Mouse (Mus musculus): ENCODE measurements at regions not wholly inside any gene's neighbourhood (a gene's known extent, or its start where the extent isn't known, plus 50 kb on each side); places are given as distances from the start of the nearest gene placed in this dataset.

DNA sequence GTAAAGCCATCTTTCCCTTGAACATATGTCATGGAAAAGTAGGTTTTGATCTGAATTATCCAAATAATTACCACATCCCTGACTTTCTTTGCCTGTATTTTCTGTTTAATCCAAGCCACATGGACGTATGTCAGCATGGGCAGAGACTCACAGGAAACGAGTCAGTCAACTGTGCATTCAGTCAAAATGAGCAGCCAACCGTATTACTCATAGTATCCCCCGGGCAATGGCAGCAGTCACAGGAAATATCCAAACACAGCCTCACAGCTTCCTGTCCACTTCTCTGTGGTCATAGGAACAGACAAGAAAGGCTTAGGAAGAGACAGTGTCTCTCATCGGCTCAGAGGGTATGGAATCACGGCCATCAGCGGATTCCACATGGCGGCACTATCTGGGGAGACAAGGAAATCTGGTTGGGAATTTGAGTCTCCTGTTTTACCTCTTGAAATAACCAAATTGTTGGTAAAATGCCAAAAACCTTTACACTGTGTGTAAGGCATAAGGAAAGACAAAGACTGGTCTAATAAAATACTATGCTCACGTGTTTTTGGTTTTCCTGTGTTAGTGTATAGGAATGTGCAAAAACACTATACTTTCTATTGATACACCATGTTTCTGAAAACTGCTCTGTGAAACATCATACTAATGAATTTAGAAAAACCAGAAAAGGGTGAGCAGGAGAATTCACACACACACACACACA is 313.5 kb upstream of the Nfe2l3 start:
- no peak for DNase-seq
- intact Hi-C loops (cut with DNase I; ENCODE audit: low total_unique reads) = no loop called here

DNA sequence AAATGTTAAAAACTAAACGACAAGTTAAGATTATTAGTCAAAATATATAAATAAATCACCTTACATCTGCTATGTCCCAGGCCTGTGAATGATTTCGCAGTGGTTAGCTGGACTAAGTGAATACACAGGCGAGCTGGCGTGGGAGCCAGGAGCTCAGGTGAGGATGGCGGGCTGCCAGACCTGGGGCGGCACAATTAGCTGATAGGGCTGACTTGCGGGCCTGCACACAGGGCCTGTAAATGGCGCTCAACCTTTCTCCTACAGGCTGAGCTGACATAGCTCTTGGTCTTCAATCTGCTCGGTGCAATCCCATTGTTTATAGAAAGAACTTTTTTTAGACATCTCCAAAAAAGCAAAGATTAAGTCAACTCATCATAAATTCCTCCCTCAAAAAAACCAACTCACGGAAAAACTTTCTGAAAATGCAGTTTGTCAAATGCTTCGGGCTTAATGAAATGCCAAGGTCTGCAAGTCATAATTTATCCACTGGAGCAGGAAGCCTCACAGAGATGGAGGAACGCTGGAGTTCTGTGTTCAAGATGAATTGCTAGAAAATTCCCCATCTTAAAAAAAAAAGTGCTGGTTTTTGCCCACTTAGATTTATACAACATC is 312.7 kb upstream of the Nfe2l3 start:
- intact Hi-C loops (cut with DNase I; ENCODE audit: low total_unique reads) = no loop called here
- DNase-seq = peak; percentile 26

DNA sequence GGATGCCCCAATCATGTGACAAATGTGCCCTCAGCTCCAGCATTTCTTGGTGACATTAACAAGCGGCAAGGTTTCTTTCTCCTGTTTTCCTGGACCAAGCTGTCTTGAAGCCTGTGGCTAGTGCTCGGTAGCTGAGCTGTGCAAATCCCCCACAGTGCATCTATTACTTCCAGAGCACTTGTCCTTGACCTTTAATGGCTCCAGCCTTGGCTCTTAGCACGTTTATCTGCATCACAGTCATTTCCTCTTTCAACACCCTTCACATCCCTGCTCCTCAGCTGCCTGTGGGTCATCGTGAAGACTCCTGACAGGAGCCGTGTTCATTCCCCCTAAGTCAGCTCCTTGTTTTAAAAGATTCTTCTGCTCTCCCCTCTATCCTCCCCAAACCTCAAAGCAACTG is 309.5 kb upstream of the Nfe2l3 start:
- intact Hi-C loops (cut with DNase I; ENCODE audit: low total_unique reads) = no loop called here
- no peak for DNase-seq

DNA sequence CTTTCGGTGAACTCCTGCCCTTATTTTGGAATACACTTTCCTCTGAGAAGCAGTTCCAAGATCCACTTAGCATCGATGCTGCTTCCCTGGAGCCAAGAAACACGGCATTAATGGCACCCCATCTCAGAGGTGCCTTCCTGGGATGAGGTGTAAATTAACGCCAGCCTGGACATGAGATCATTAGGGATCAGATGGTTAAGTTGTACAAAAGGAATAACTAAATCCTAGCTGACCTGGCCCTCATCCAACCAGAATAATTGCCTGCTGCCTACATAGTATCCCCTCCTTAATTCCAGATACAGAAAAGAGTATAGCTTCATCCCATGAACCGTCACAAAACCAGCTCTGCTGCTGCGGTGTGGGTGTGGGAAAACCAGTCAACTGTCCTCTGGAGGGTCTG is 304.6 kb upstream of the Nfe2l3 start:
- no peak for DNase-seq
- intact Hi-C loops (cut with DNase I; ENCODE audit: low total_unique reads) = no loop called here

DNA sequence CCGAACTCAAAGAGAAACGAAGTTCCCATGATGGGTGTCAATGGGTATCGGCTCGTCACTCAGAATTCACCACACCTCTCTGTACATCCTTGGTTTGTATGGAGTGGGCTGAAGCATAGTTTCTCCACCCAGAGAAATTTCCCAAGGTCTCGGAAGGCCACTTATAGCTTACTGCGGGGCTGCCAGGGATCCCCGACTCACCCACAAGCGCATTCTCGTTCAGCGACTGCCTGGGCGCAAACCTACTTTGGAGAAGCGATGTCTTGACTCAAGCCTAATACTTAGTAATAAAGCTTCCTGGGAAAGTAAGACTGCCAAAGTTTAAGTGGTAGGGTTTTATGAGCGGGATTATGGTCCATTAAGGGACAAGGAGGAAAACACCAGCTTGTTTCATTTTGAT is 303.4 kb upstream of the Nfe2l3 start:
- intact Hi-C loops (cut with DNase I; ENCODE audit: low total_unique reads) = no loop called here
- no peak for DNase-seq

DNA sequence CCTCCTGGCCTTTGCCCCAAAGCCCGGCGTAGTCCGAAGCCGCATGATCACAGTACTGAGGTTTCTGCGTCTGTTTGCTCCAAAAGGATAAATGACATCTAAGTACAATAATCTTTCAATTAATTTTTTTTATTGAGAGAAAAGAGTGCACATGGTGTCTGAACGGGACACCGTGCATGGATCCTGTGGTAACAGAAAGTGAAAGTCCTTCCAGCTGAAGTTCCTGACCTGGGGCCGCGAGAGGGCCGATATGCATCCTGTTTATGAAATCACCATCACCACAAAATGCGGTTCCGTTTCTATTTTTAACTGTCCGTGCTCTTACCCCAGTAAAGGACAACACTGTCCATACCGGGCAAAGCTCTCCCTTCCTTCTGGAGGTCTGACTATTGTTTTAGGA is 302.9 kb upstream of the Nfe2l3 start:
- intact Hi-C loops (cut with DNase I; ENCODE audit: low total_unique reads) = no loop called here
- DNase-seq = peak; percentile 37

DNA sequence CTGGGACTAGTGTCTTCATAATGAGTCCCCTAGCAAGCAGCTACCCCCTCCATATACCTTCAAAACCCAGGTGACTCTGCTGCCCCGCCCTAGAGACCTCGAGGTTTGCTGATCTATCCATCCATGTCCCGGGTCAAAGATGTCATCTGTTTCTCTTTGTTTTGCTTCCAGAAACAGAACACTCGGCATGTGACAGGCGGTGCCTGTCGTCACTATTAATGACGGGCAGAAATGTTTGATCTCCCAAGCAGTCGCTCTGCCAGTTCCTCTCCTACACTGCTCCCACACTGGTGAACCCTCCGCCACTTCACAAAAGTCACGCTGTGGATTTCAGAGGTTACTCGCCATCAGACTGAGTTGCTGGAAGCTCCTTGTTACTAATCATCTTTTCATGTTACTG is 287.7 kb upstream of the Nfe2l3 start:
- no peak for DNase-seq
- intact Hi-C loops (cut with DNase I; ENCODE audit: low total_unique reads) = no loop called here

DNA sequence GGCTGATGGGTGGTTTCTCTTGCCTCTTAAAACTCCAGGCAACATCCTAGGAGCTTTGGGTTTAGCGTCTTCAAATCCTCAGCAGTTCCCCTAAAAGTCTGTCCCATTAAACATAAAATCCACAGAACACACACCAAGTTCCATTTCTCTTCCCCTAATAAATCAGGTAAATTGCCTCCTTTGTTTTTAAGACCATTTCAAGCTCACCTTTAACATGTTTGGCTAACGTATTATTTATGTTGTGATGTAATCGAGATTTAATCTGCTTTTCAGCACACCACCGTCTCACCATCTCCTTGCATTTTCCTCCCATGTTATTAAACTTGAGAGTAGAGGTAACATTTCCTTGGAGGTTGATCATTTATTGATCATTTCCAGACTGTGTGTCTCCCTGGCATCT is 286.6 kb upstream of the Nfe2l3 start:
- intact Hi-C loops (cut with DNase I; ENCODE audit: low total_unique reads) = no loop called here
- no peak for DNase-seq

DNA sequence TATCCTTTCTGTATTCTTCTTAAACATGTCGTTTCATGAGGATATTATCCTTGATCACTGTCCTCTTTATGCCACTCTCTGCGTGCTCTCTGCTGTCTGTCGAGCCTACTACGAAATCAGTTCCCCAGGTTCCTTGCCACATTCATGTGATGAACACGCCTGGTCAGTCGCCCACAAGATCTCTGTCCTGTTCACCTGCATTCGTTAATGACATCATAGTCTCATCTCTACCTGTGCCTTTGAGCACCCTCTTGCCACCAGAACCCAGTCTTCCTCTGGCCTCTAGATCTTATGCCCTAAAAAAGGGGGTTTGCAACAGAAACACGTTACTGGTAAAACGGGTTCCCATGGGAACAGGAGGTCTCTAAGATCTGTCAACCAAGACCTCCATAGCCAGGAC is 283.6 kb upstream of the Nfe2l3 start:
- intact Hi-C loops (cut with DNase I; ENCODE audit: low total_unique reads) = no loop called here

DNA sequence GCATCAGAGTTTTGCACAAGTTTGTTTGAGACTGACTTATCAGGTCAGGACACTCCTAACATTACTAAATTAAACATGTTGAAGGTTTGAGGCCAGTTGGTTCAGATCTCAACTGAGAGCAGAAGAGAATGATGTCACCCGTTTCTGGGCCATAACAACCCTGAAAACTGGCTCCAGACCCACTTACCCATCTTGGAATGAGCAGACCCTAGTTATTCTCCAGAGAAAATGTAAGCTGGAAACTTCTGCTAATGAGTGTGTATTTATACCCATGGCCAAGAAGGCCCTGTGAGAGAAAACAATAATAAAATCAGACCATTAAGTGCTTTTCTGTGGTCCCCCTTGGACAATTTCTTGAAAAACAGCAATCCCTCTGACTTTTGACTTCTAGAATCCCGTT is 282.4 kb upstream of the Nfe2l3 start:
- no peak for DNase-seq
- intact Hi-C loops (cut with DNase I; ENCODE audit: low total_unique reads) = no loop called here

More for the DNA sequence above, 283.6 kb upstream of the Nfe2l3 start:
- DNase-seq = no peak

DNA sequence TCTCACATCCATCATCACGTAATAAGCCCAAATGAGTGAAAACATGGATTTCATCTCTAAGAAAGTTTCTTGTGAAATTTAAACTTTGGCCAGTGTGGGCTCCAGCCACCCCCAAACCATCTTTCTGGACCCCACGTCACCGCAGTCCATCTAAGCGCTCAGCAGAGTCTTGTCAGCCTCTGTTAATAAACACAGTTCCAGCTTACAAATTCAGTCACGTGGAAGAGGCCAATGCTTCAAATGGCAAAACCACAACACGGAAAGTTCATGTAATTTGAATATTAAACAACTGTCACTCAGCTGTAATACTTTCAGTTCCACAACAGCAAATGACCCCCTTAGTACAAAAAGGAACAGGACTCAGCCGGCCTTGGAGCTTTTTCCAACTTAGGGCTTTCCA is 282.0 kb upstream of the Nfe2l3 start:
- no peak for DNase-seq
- intact Hi-C loops (cut with DNase I; ENCODE audit: low total_unique reads) = no loop called here

DNA sequence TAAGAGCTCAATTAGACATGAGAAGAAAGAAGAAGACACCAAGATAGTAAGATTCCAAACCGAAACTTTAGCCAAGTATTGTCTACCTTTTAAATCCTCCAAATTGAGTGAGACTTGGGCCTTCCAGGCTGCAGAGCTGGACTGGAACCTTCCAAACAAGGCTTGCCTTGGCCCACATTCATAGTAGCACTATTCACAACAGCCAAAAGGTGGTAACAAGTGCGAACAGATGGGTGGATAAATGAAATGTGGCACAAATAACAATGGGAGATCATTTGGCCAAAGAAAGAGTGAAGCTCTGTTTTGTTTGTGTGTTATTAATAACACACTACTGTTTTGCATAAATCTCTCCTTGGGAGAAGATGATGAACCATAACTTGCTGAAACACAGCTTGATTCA is 281.6 kb upstream of the Nfe2l3 start:
- no peak for DNase-seq
- intact Hi-C loops (cut with DNase I; ENCODE audit: low total_unique reads) = no loop called here

DNA sequence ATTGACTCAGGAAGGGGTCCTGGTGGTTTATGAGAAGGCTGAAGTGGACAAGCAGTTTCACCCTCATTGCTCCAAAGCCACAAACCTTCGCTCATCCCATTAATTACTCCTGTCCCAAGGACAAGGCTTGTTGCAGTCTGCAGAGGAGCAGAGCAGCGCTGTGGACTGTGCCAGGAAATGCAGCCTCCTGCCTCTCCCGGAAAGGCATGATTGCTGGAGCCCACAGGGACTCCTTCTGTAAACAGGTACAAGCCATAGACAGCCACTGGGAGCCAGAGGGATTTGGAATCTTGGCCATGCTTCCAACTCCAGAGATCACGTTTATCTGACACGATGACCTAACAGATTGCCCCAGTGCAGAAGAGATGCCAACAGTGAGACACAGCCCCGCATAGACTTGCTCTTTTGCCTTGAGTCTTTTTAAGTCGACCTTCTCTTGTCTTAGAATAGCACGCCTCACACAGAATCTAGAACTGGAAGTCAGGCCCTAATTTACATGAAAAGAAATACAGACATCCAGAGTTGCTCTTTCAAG is 275.6 kb upstream of the Nfe2l3 start:
- intact Hi-C loops (cut with DNase I; ENCODE audit: low total_unique reads) = no loop called here
- DNase-seq = no peak

DNA sequence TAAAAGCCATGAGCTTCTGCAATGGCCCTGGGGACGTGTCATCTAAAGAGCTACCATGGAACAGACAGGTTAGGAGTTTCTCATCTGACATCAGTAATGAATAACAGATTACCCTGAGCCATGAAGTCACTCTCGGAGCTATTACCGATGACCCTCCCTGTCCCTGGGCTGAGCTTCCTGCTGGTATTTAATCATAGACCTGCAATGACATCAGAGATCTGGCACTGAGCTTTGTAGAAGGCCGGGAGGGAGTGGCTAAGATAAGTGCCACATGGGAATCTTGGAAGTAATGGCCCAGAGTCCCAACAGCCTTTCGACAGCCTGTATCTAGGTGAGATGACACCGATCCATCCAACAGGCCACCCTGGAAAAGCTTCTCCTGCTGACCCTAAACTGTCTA is 271.3 kb upstream of the Nfe2l3 start:
- no peak for DNase-seq
- intact Hi-C loops (cut with DNase I; ENCODE audit: low total_unique reads) = loop anchor here (10.0 kb wide), 1 partner anchor 486 kb away; no protein-coding TSS in a partner anchor

DNA sequence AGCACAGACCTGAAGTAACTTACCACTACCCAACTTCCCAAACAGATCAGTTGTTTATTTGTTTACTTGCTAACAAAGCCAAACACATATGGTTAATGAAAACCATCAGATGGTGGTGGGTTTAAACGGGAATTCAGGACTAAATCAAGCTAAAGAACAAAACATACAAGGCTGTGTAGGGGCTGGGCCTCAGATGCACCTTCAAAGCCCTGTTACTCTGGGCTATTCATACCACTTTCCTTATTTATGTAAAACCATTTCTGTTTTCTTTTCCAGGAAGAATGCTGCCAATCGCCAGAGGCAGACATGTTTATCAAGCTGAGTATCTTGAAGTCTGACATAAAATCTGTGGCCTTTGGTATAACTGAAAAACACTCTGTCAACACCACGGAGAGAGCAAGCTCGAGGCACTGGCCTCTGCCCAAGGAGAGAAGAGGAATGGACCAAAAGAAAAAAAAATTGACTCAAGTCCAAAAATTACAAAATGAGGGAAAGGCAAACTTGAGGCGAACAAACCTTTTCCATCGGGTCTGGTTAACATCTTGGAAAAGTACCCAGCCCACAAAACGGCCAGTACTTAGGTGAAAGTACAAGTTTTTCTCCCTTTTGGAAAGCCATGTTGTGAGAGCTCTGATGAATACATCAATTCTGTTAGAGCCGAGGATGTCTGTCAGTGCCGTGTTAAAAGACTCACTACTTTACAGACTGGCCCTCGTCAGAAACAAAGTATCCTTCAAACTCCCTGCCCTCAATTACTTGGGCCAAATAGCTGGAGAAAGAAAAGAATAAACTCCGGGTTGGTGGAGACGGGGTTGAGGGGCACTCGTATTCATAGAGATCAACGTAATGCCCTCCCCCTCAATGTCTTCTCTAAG is 270.0 kb upstream of the Nfe2l3 start:
- intact Hi-C loops (cut with DNase I; ENCODE audit: low total_unique reads) = loop anchor here (10.0 kb wide), 1 partner anchor 488 kb away; no protein-coding TSS in a partner anchor
- DNase-seq = peak; percentile 38

DNA sequence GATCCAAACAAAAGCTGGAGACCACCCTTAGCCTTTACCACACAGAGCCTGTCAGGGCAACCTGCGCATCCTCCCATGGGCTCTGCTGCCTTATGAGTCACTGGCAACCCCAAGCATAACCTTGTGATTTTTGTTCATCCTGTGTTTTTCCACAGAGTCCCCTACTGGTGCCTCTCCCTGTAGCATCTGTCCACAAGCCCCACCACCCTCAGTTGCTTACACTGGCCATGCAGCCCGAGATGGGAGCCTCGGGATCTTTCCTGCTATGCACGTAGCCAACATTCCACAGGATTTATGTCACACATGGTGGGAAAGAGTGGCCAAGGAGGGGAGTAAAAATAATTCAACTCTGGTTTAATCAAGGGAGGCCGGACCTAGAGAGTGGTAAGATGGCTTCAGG is 269.2 kb upstream of the Nfe2l3 start:
- intact Hi-C loops (cut with DNase I; ENCODE audit: low total_unique reads) = loop anchor here (10.0 kb wide), 1 partner anchor 488 kb away; no protein-coding TSS in a partner anchor
- DNase-seq = peak; percentile 53

DNA sequence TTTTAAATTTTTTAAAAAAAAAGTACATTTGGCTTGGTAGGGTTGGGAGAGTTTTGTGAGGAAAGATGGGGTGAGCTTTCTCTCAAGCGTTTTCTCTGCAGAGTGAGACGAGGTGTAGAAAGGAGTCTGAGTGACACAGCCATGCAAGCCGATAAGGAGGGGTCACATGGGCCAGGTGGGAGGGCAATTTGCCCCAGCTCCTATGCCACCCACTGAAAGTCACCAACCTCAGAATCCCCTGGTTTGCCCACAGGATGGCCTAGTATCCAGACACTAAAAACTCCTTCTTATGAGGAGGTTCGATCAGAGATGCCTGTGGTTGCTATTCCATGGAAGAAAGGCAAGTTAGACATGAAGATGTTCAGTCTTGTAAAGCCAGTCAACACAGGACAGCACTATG is 268.6 kb upstream of the Nfe2l3 start:
- no peak for DNase-seq
- intact Hi-C loops (cut with DNase I; ENCODE audit: low total_unique reads) = loop anchor here (10.0 kb wide), 1 partner anchor 489 kb away; no protein-coding TSS in a partner anchor

DNA sequence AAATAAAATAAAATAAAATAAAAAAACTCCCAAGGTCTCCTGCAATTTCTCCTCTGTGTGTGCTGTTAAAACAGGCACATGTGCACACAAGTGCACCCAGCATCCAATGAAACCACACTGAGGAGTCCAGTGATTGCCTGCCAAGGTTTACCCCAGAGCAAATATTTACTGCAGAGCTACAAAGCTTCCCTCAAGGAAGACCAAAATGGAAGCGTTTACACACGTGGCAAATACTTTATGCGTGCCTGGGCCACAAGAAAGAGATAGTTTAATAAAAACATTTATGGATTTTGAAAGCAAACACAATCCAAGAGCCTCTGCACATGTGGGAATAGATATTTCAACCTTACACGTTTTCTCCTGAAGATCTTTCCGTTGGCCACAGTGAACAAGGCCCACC is 265.4 kb upstream of the Nfe2l3 start:
- intact Hi-C loops (cut with DNase I; ENCODE audit: low total_unique reads) = loop anchor here (5.0 to 10.0 kb wide), 2 partner anchors 360 to 492 kb away; no protein-coding TSS in a partner anchor
- no peak for DNase-seq

DNA sequence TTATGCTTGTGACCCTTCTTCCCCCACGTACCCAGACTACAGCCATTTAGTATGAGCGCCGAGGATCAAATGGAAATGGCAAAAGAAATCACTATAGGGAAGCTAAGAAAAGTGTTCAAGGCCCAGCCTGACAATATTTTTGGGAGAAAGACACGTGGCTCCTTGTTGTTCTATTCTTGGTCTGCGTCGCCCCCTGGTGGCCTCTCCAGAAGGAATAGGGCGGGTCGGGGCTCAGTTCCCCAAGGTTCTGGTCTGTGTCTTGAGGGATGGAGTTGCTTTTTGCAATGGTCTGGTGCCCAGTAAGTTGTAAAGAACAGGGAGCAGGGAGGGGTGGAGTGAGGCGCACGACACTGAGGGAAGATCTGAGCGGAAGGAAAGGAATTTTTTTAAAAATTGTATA is 264.4 kb upstream of the Nfe2l3 start:
- peak; percentile 87 for DNase-seq
- intact Hi-C loops (cut with DNase I; ENCODE audit: low total_unique reads) = loop anchor here (2.0 to 10.0 kb wide), 3 partner anchors 227 to 493 kb away; no protein-coding TSS in a partner anchor

Data from gastrocnemius, postnatal 14 days (tissue).